Mouse (Mus musculus): ENCODE data around the gene Epsti1.
"Not testable (repeated sequence)": the region's sequence is repeated elsewhere in the genome, so short reads cannot be mapped to it uniquely, and the experiment has no call there.

Gene Epsti1

GRCm38 (mm10) chr14:77904171-77904762 lies at the start of gene Epsti1:
Gene Epsti1 (plus strand): TSS chr14:77904239.
- DNase-seq (ENCODE audit: low read depth, low spot score): no peak

- DNase-seq (ENCODE audit: low read depth, low spot score): no peak
Observed at GRCm38 (mm10) chr14:77859894-77860293, 44.1 kb upstream of the Epsti1 start.

- no peak for DNase-seq (ENCODE audit: low read depth, low spot score)
Observed at GRCm38 (mm10) chr14:77860841-77861560, 43.0 kb upstream of the Epsti1 start.

- no peak for DNase-seq (ENCODE audit: low read depth, low spot score)
Observed at GRCm38 (mm10) chr14:77864051-77864450, 40.0 kb upstream of the Epsti1 start.

- DNase-seq (ENCODE audit: low read depth, low spot score): no peak
Observed at GRCm38 (mm10) chr14:77864510-77864909, 39.5 kb upstream of the Epsti1 start.

GRCm38 (mm10) chr14:77867601-77868000 lies 36.4 kb upstream of the Epsti1 start:
- no peak for DNase-seq (ENCODE audit: low read depth, low spot score)

GRCm38 (mm10) chr14:77870926-77871325 lies 33.1 kb upstream of the Epsti1 start:
- DNase-seq (ENCODE audit: low read depth, low spot score): no peak

- no peak for DNase-seq (ENCODE audit: low read depth, low spot score)
Observed at GRCm38 (mm10) chr14:77871380-77871975, 32.6 kb upstream of the Epsti1 start.

- DNase-seq (ENCODE audit: low read depth, low spot score): peak; percentile 85
Observed at GRCm38 (mm10) chr14:77874304-77875241, 29.5 kb upstream of the Epsti1 start, which contains the start of gene Dnajc15. Gene Dnajc15 (minus strand): TSS chr14:77875125.

GRCm38 (mm10) chr14:77876199-77876598 lies 27.8 kb upstream of the Epsti1 start:
- no peak for DNase-seq (ENCODE audit: low read depth, low spot score)

- not testable (repeated sequence) for DNase-seq (ENCODE audit: low read depth, low spot score)
Observed at GRCm38 (mm10) chr14:77877876-77878275, 26.2 kb upstream of the Epsti1 start.

GRCm38 (mm10) chr14:77881998-77882397 lies 22.0 kb upstream of the Epsti1 start:
- DNase-seq (ENCODE audit: low read depth, low spot score): no peak

GRCm38 (mm10) chr14:77882669-77883068 lies 21.4 kb upstream of the Epsti1 start:
- DNase-seq (ENCODE audit: low read depth, low spot score): no peak

GRCm38 (mm10) chr14:77886376-77886775 lies 17.7 kb upstream of the Epsti1 start:
- DNase-seq (ENCODE audit: low read depth, low spot score): no peak

GRCm38 (mm10) chr14:77886941-77887340 lies 17.1 kb upstream of the Epsti1 start:
- DNase-seq (ENCODE audit: low read depth, low spot score): no peak

GRCm38 (mm10) chr14:77889911-77890310 lies 14.1 kb upstream of the Epsti1 start:
- DNase-seq (ENCODE audit: low read depth, low spot score): no peak

- DNase-seq (ENCODE audit: low read depth, low spot score): no peak
Observed at GRCm38 (mm10) chr14:77895951-77896350, 8.1 kb upstream of the Epsti1 start.

- no peak for DNase-seq (ENCODE audit: low read depth, low spot score)
Observed at GRCm38 (mm10) chr14:77902541-77902940, 1.5 kb upstream of the Epsti1 start.

- DNase-seq (ENCODE audit: low read depth, low spot score): no peak
Observed at GRCm38 (mm10) chr14:77905466-77905865, 1.4 kb downstream of the Epsti1 start.

- DNase-seq (ENCODE audit: low read depth, low spot score): no peak
Observed at GRCm38 (mm10) chr14:77906586-77906985, 2.5 kb downstream of the Epsti1 start.

- no peak for DNase-seq (ENCODE audit: low read depth, low spot score)
Observed at GRCm38 (mm10) chr14:77915776-77916175, 11.7 kb downstream of the Epsti1 start.

GRCm38 (mm10) chr14:77921641-77922040 lies 17.6 kb downstream of the Epsti1 start:
- DNase-seq (ENCODE audit: low read depth, low spot score): no peak

Measured in forelimb bud, embryonic 11.5 days (tissue).